Mouse (Mus musculus) neutrophil, adult 5-6 weeks (primary cell): ENCODE measurements around the gene Hdac1. TPM values are rescaled to one million over a fixed set of nuclear protein-coding genes. Genes with fewer than 3 reads are reported as not detected.
"Not testable (repeated sequence)": the region's sequence is repeated elsewhere in the genome, so short reads cannot be mapped to it uniquely, and the experiment has no call there.

Experiments
- ATAC-seq: fragments of 151-379, 151-347 bp; 2 replicates; pipeline ENCODE4 v1.8.0; 2017; ENCODE audit warnings: mild to moderate bottlenecking, moderate TSS enrichment; ENCODE audit not compliant: insufficient number of reproducible peaks, poor library complexity, low FRiP score, severe bottlenecking; ENCODE audit errors: extremely low read depth
- total RNA-seq: library from RNA; stranded (forward); fragments of 200-1000 nt; gene quantifications from 2 replicates; pipeline ENCODE4 v1.2.3, GENCODE M21; 2017

Gene Hdac1
- total RNA-seq, 1 experiment from 2014 or later: 81.6 TPM

DNA sequence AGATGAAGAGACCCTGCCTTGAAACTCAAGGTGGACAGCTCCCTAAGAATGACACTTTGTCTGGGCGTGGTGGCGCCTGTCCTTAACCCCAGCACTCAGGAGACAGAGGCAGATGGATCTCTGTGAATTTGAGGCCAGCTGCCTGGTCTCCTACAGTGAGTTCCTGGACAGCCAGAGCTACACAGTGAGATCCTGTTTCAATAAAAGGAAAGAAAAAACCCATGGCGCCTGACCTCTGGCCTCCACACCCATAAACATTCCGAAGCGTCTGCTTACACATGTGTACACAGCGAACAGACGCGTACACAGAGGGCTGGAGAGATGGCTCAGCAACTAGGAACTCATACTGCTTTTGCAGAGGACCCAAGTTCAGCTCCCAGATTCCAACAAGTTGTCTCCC is 21.2 kb upstream of the Hdac1 start:
- no peak for ATAC-seq

DNA sequence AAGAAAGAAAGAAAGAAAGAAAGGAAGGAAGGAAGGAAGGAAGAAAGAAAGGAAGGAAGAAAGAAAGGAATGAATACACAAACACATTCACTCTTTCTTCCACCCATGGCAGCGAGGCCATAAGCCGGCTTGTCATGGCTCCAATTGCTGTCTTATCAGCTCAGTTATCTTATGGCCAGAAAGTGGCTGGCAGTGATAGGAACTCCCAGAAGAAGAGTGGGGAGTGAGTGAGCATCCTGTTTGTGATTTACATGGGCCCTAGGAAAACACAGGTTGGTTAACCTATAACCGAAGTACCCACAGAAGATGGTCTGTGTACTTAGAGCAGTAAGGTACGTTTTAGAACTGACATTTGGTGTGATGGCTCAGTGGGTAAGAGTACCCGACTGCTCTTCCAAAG is 18.7 kb upstream of the Hdac1 start:
- ATAC-seq: no peak

DNA sequence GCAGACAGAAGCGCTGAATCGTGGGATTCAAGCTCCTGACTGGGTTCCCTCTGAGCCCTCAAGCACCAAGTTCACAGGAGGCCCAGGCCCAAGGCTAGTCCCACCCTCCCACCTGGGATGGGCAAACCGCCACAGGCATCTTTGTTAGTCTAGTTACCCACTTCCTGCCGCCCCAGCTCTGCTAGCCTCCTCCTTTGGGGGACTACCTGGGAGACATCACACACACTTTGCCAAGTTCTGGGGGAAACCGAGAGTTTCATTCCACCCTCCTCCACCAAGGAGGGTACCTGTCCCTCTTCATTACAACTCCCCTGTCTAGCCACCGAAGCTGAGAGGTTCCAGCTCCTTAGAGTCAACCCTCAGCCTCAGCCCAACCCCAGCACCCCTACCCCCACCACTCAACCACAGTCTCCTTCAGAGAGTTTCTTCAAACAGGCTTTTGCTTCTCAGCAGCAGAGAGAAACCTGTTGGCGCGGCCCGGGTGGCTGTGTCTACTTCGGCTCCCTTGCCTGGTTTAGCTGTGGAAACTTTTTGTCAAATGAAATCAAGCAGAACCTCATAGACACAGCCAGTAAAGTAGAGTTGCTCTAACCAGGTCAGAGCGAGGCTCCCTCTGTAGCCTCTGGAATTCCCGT is 15.9 kb upstream of the Hdac1 start:
- ATAC-seq: no peak

DNA sequence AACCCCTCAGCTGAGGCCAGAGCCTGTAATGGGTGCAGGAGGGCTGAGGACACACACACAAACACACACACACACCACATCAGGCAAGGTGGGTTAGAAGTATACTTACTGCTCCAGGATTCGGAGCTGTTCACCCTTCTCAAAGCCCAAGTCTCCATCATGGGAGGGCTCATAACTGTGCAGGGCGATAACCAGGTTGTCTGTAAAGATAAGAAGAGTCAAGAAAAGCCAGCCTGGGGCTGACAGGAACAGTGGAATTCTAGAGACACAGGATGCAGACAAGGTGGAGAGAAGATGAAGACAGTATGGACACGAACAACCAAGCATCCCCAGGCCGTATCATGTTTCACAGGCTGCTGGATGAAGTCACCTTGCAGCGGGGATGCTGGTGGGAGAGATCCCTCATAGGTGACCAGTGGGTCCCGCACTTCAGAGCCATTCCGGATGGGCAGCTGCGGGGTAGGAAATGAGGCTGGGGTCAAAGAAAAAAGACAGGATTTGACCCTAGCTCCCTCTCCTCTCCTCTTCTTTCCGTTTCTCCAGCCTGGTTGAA is 14.8 kb upstream of the Hdac1 start:
- no peak for ATAC-seq

DNA sequence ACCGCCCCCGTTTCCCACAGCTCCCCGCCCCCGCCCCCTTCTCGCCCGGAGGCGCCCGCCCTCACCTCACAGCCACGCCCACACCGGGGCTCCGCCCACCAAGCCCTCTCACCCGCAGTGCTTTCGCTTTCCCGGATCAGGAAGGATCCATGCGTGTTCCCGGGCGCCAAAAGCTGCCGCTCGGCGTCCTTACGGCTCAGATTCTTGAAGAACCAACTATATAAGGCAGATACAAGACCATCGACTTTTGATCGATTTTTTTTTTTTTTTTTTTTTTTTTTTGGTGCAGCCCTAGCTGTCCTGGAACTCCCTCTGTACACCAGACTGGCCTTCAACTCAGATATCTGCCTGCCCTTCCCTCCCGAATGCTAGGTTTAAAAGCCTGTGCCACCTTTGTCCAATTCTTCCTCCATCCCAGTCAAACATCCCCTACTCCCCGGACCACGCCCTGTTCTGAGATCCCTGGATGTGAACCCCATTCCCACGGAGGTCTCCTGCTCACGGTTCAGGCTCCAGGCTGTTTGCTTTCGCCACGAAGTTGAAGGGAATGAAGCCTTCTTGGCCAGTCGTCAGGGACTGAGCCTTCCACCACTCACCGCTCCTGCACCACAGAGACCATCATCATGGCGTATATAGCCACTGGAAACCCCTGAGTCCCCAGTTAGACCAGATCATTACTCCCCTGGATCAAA is 14.2 kb upstream of the Hdac1 start:
- ATAC-seq: peak; percentile 69

DNA sequence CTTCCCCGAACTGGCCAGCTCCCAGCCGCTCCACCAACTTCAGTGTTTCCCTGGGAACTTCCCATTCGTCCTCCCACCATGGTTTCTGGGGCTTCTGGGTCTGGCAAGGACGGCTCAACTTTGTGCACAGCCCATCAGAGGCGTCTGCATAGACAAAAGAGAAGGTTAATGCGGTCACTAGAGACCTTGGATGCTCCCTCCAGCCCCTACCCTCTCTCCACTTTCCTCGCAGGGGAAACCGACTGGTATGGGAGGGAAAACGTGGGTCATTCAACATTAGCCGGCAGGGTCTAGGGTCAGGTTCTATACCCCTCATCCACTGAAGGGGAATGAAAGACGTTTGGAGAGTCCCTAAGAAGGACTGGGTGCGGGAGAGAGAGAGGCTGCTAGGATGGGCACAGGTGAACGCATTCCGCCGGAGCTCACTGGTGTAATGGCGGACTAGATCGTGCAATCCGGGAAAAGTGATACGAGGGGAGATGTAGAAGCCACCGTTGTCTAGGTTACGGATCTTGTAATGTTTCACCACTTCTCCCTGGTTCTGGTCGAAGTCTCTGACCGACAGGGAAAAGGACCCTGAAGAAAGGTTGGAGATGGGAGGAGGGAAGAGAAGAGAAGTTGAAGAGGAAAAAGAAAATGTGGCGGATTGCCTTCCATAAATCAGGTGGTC is 13.5 kb upstream of the Hdac1 start:
- no peak for ATAC-seq

DNA sequence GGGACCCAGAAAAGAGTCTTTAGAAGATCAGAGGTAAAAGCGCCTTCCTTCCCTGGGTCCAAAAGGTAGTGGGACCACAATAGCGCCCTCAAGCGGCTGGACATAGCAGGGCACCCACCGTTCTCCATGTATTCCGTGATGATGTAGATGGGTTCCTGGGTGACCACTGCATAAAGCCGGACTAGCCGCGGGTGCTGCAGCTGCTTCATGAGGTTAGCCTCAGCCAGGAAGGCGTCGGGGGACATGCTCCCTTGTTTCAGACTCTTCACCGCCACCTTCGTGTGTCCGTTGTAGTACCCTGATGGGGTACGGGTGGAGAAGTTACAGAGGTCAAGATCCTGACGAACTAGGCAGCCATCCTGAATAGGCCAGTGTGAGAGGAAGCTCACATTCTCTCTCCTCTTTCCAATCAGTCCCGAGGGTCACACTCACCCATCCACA is 12.9 kb upstream of the Hdac1 start:
- peak; percentile 54; the same call in 1 of the 2 replicates for ATAC-seq

DNA sequence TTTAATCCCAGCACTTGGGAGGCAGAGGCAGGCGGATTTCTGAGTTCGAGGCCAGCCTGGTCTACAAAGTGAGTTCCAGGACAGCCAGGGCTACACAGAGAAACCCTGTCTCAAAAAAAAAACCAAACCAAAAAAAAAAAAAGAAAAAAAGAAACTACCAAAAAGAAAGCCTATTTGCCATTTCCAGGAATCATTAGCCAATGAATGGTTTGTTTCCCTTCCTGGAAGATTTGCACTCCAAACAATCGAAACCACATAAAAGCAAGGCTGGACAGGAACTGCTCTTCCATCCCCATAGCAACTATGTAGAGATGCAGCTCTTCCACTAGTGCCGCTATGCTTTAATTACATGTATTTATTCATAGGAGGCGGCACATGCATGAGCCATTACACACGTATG is 12.0 kb upstream of the Hdac1 start:
- not testable (repeated sequence) for ATAC-seq

DNA sequence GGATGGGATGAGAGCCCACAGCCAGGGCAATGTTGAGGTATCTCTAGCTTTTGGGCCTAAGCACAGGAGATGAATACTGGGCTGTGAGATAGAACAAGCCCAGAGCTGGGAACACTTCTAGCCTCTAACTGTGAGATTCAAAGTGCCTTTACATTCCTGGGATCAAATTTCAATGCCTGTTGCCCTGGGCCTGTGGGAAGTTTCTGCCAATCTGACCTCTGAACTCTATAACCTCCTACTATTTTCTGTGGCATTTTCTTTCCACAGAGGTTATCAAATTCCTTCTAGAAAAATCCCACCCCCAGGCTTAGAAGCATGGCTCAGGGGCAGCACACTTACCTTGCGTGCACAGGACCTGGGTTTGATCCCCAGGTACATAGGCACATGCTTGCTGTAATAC is 7.8 kb upstream of the Hdac1 start:
- ATAC-seq: no peak

DNA sequence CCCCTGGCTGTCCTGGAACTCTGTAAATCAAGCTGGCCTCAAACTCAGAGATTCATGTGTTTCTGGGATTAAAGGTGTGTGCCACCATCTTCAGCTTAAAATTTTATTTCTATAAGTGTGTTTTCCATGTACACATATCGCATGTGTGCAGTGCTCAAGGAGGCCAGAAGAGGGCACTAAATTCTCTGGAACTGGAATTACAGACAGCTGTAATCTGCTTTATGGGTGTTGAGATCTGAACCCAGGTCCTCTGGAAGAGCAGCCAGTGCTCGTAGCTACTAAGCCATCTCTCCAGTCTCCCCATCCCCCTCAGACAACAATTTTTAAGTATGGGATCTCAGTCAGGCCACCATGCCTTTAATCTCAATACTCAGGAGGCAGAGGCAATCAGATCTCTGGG is 6.8 kb upstream of the Hdac1 start:
- ATAC-seq: 0 out of 2 replicates have a peak, but pooled peaks have one; percentile 39

DNA sequence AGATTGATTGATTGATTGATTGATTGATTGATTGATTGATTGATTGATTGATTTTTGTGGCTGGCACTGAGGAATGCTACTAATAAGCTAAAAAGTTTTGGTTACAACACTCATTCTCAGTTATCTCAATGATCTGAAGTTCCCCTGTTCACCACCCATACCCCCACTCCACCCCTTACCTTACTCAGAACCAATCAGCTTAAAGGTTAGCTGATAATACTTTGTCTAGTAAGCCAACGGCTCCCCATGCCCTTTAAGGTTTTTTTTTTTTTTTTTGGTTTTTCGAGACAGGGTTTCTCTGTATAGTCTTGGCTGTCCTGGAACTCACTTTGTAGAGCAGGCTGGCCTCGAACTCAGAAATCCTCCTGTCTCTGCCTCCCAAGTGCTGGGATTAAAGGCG is 5.1 kb upstream of the Hdac1 start:
- ATAC-seq: not testable (repeated sequence)

DNA sequence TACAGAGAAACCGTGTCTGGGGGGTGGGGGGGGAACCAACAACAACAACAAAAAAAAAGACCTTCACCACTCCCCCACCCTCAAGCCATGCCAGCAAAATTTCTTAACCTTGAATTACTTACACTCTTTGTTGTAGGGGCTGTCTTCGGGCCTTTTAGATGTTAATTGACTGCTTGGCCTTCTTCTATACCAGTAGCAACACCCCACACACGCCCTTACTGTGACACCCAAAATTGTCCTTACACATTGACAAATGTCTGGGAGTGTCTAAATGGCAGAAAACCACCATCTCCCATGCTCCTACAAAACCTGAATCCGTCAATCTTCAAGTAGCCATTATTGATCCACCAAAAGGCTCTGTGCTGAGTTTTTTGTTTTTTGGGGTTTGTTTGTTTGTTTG is 1.6 kb upstream of the Hdac1 start:
- ATAC-seq: no peak

DNA sequence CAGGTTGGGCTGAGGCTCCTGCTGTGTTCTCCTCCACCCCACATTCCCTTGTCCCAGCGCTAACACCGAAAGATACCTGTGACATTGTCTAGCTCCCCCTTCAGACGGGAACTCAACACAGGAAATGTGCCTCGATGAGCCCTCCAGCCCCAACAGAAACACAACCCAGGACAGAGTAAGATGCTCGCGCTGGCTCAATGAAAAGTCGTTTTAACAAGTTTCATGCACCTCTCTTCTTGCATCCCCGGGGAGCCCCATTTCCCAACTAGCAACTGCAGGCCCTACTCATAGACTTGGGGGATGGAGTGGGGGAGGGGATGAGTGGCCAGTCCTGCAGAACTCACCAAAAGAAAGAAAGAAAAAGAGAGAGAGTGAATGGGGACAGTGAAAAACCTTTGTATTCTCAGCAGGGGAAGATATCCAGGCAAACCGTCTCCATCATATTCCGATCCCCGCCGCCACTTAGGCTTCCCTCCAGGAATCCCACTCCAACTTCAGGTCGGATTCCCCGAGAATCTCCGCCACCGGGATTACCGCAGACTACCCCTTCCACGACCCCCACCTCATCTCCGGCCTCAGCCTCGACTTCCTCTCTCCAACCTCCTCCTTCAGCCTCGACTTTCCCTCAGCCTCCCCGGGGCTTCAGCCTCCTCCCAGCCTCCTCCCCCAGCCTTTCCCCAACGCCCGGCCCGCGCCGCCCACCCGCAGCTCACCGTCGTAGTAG is 483 bp downstream of the Hdac1 start:
- no peak for ATAC-seq

DNA sequence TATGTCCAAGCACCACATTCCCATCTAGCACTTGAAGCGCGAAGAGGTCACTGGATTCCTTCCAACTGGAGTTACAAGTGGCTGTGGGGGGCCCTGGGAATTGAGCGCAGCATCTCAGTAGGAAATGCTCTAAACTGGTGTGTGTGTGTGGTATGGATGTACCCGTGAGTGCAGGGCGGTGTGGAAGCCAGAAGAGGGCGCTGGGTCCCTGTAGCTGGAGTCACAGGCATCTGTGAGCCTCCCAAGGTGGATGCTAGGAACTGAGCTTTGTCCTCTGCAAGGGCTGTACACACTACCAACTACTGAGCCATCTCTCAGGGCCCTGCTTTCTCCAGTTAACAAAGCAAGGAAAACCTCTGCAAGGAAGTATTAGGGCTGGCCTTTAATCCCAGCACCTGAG is 2.5 kb downstream of the Hdac1 start:
- ATAC-seq: peak; percentile 18; the same call in 1 of the 2 replicates

DNA sequence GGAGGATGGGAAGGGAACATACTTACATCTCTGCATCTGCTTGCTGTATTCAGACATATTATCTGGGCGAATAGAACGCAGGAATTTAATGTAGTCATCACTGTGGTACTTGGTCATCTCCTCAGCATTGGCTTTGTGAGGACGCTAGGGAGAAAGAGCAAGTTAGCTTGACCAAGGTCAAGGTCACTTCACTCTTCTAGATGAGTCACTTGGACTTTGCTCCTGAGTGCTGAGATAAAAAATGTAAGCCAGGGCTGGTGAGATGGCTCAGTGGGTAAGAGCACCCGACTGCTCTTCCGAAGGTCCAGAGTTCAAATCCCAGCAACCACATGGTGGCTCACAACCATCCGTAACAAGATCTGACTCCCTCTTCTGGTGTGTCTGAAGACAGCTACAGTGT is 13.6 kb downstream of the Hdac1 start:
- not testable (repeated sequence) for ATAC-seq

DNA sequence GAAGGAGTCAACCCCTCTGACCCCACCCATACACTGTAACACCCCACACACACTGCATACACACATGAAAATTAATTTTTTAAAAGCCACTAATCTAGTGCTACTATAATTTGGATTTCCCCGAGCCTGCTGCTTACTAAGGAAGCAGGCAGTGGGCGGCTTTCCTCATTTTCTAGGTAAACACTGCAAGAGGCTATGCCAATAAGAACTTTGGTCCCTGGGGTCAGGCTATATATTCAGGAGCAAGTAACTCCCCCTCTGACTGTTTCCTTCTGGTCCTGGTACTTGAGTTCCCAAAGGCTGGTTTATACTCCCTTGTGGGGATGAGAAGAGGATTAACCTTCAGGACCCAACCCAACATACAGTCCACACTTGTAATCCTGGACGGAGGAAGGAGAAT is 16.6 kb downstream of the Hdac1 start:
- ATAC-seq: no peak

DNA sequence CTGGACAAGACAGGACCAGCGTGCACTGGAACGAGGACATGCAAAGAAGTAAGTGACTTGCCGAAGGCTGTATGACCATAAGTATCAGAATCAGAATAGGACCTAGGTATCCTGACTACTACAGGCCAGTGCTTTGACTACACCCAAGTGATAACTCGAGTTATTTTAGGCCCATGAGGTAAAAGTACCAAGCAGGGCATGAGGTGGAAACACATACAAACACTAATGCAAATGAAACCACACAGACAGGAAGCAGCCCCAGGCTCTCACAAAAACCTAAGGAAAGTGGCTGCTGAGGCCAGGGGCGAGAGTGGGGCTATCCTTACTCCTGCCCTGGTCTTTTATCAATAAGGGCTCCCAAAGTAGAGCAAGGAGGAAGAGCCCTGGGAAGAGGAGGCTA is 17.2 kb downstream of the Hdac1 start:
- ATAC-seq: peak; percentile 88

DNA sequence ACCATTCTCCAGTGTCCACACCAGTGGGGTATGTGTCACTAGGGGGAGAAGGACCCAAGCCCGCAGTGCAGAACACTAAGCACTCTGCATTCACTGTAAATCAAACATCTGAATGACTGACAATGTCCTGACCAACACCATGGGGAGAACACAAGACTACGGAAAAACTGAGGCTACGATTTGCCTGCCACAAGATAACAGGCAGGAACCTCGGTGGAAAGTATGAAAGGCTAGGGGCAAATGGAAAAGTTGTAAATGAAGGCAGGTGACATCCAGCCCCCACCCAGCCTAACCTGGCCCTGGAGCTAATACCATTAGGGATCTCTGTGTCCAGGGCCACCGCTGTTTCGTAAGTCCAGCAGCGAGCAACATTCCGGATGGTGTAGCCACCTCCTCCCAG is 24.0 kb downstream of the Hdac1 start:
- ATAC-seq: no peak

DNA sequence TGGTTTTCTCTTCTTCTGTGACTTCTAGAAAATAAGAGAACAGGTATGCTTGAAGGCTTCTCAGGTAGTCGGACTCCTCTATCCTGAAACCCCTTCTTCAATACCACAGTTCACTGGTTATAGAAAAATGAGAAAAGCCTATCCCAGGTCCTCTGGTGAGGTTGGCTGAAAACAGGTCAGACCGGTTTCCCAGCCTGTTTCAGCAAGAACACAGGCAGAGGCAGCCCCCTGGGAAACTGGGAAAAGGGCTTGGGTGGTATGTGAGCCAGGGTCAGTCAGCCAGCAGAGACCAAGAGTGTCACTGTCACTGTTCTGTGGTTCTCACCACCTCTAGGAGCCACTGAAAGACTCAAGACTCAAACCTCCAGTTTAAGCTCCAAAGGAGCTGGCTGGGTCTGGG is 25.6 kb downstream of the Hdac1 start:
- no peak for ATAC-seq
